Mouse (Mus musculus) heart, postnatal 25 days (tissue): ENCODE results near the gene Uts2r. TPM values are rescaled to one million over a fixed set of nuclear protein-coding genes. Genes with fewer than 3 reads are reported as not detected.

Experiments used
- DNase-seq: peaks from one replicate; pipeline ENCODE4 v3.0.0; 2022; ENCODE audit warnings: low spot score
- intact Hi-C: fragments of 180-260 bp; cut with DNase I; formaldehyde crosslinking; loops from one replicate; pipeline ENCODE4 v1.15.1; 2025
- total RNA-seq, 2 experiments: library from RNA; stranded (reverse); gene quantifications; 2 replicates each; pipeline ENCODE4 v1.2.3; 2021

The Uts2r gene
- total RNA-seq, 2 experiments from 2014 or later: 0.34 to 0.81 TPM

DNA sequence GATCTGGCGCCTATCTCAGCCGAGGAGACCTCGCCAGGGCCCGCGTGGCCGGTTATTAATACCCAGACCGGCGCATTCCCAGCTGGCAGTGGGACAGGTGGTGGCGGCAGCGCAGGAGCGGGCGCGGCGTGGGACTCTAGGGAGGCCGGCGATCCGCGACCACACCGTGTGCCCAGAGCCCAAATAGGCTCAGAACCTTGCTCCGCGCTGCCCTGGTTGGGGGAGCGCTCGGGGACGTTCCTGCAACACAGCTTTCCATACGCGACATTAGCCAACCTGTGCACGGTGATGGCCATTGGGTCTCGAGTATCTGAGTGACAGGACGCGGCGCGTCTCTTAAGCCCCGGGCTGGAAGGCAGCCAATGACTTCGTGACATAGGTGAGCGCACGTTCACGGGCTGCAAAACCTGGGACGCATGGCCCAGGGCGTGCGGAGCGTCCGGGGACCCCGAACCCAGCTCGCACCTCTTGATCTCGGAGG is 3.6 kb upstream of the Uts2r start:
- intact Hi-C loops: no loop called here
- DNase-seq: no peak

DNA sequence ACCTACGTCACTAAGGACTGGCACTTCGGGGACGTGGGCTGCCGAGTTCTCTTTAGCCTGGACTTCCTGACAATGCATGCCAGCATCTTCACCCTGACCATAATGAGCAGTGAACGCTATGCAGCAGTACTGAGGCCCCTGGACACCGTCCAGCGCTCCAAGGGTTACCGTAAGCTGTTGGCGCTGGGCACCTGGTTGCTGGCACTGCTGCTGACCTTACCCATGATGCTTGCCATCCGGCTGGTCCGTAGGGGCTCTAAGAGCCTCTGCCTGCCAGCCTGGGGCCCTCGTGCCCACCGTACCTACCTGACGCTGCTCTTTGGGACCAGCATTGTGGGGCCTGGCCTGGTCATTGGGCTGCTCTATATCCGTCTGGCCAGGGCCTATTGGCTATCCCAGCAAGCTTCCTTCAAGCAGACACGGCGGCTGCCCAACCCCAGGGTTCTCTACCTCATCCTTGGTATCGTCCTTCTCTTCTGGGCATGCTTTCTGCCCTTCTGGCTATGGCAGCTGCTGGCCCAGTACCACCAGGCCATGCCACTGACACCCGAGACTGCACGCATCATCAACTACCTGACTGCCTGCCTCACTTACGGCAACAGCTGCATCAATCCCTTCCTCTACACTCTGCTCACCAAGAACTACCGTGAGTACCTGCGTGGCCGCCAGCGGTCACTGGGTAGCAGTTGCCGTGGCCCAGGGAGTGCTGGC is 720 bp downstream of the Uts2r start:
- no peak for DNase-seq
- intact Hi-C loops: no loop called here

DNA sequence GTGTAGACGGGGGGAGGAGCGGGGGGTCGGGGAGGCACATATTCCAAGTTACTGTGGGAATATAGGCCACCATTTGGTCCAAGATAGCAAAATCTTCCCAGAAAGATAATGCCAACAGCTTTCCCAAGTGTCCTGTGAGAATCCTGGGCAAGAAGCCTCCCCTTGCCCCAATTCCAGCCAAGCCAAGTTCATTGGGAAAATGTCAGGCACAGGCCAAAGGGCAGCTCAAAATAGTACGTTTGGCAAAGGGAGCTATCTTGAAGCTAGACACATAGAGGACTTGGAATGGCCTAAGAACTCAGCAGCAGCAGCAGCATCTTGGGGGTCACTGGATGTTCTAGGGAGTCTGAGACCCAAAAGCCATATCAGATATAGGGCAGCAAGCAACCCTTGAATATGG is 3.7 kb downstream of the Uts2r start:
- intact Hi-C loops: no loop called here

DNA sequence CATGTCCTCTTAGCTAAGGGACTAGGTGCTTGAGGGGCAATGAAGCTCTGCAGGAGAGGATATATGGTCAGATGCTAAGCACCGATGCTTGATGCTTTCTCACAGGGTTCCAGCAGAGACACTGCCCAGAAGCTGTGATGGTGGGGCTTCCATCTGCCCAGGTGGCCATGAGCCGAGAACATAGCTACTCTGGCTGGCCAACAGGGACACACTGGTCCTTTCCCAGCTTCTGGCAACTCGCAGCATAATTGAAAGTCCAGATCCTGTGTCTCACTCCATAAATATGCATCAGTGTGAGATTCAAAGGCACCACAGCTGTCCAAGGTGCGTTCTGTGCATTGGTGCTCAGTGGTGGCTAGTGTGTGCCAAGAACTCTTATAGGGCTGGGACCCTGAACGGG is 13.1 kb downstream of the Uts2r start:
- DNase-seq: no peak
- intact Hi-C loops: loop anchor here (10.0 kb wide), 1 partner anchor 122 kb away; no protein-coding TSS in a partner anchor

More for the DNA sequence above, 3.7 kb downstream of the Uts2r start:
- DNase-seq: no peak

DNA sequence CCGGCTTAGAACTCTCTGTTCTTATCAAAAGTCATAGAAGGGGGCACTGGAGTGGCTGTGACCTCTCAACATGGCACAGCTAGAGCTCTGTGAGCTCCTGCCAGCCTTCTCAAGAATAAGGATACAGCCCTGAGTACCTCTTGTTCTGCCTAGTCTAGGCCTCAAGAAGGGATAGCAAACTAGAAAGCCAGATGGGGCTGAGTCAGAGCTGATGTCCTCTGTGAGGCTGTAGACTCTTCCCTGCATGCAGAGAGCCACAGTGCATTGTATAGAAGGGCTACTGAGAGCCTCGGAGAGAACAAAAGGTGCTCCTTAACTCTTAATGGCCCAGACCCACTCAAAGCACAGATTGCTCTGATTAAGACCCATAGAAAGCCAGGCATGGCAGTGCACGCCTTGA is 14.2 kb downstream of the Uts2r start:
- intact Hi-C loops: loop anchor here (10.0 kb wide), 1 partner anchor 121 kb away; no protein-coding TSS in a partner anchor

DNA sequence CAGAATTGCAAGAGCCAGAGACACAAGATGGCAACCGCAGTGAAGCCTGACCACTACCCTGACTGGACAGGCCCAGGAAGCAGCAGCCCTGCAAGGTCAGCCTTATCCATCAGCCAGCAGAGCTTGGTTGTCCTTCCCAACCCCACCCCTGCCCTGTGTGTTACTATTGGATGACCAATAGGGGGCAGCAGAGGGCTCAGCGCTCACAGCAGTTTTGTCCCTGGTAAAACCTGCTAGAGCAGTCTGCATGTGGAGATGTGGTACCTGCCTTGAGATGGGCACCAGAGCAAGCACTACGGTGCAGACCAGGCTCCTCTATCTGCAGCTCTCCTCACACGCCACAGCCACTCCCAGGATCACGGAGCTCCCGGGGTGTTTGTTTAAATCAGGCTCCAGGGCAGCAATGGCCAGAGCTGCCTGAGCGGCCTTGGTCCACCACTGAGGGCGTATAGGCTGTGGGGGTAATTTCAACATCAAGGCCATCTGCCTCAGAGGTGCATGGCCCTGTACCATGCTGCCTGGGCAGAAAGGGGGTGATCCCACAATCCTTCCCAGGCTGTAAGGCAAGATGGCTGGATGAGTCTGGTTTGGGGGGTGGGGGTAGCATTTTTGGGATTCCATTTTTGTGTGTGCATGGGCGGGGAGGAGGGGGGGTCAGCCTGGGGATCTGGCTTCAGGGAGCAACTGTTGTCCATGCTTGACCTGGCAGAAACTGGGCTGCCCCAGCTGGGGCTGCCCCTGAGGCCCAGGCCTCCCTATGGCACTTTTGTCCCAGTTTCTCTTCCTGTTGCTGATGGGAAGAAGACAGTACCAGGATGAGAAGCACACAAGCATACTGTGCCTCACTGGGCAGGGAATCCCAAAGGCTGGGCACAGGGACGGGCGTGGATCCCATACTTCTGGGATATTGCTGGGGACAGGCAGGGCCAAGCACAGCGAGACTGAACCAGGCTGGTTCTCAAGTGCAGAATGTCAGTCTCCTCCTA is 16.5 kb downstream of the Uts2r start:
- intact Hi-C loops: loop anchor here (10.0 kb wide), 1 partner anchor 118 kb away; no protein-coding TSS in a partner anchor
- no peak for DNase-seq

More for the DNA sequence above, 14.2 kb downstream of the Uts2r start:
- no peak for DNase-seq

DNA sequence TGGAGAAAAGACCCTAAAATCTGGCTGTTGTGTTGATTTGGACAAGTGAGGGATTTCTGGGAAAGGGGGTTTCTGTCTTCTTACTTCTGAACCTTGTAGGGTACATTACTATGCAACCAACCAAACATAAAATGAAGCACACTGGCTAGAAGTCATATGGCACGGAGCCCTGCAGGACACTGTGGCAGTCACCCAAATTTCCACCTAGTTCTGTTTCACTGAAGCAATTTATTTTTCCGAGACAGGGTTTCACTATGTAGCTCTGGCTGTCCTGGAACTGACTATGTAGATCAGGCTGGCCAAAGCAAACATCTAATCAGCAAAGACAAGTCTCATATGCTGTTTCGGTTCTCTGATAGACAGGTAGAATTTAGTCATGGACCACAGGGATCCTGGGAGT is 29.6 kb downstream of the Uts2r start:
- DNase-seq: peak; percentile 10
- intact Hi-C loops: no loop called here

DNA sequence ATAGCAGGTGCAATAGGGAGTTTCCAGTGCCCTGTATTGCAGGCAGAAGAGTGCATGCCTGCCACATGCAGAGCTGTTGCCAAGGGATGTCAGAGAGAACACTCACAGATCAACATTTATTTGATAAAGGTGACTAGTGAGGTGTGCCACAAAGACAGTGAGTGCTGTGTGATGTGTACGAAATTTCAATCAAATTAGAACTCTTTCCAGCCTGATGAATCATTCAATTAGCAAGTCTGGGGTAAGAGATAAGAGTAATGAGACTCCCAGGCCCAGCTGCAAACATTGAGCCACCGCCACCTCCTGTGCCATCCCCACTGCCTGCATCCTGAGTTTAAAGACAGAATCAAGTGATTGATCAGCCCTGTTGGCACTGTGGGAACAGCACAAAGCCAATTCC is 32.7 kb downstream of the Uts2r start:
- intact Hi-C loops: no loop called here
- no peak for DNase-seq

DNA sequence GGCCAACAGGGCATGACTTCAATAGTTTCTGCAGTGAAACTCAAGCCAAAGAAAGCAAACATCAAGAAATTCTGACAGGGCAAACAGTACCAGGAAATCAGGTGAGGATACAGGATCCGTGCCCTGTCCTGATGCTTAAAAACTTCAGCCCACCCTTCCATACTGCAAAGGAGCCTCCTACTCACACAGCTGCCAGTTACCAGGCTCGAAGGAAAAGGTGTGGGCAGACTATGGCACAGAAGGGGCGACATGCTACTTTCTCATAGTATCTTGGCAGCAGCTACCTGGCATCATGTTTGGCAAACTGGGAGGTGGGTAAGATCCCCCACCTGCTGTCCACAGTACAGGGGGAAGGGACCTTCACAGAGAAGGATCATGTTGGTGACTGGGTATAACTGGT is 33.3 kb downstream of the Uts2r start:
- intact Hi-C loops: no loop called here

DNA sequence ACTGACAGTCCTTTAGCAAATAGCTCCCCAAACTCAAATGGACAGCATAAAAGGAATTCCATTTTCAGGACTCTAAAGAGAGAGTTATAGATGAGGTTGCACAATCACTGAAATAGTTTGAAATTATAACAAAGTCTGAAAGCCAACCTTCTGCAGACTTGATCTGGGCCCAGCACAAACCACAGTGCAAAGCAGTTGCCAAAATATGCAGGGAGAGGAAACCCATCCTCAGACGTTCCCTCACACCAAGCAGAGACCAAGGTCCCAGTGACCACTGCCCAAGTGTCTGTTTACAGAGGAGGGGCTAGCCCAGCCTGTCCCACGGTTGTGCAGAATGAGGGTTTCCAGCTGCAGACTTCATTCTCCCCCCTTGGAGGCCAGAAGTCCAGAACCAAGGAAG is 38.6 kb downstream of the Uts2r start:
- DNase-seq: no peak
- intact Hi-C loops: no loop called here

More for the DNA sequence above, 33.3 kb downstream of the Uts2r start:
- DNase-seq: no peak

DNA sequence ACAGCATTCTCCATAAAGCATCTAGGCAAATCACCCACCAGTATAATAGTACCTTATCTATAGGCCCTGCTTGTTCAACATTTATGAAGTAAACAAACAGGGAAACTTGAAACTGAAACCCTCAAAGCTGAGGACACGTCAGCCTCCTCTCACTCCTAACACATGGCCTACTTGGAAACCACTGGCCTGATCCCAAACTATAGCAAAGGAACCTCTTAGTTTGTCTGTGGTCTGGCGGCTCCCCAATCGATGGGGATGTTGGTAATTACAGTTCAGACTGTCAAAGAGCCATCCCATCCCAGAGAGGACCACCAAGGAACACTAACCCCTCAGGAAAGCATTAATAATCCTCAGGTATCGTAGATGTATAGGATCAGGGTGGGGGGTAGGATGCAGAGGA is 39.8 kb downstream of the Uts2r start:
- DNase-seq: no peak
- intact Hi-C loops: loop anchor here (5.0 kb wide), 2 partner anchors 138 to 183 kb away; partner anchors contain the start of gene Sectm1b

DNA sequence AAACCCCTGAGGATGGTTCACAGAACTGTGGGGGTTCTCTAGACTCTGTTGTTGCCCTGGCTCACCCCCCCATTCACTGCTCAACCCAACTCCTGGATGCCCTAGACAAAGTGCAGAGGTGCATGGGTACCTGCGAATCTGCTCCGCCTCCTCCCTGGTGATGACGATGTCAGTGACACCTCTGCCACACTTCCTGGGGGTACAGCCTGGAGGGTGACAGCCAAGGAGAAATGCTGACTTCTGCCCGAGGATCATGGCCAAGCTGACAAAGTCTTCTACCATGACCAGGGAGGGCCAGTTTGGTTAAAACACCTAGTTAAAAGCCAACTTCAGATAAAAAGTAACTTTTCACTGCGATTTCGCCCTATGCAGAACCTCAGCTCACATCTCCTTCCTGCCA is 40.7 kb downstream of the Uts2r start:
- intact Hi-C loops: loop anchor here (5.0 kb wide), 2 partner anchors 138 to 183 kb away; partner anchors contain the start of gene Sectm1b
- DNase-seq: no peak

DNA sequence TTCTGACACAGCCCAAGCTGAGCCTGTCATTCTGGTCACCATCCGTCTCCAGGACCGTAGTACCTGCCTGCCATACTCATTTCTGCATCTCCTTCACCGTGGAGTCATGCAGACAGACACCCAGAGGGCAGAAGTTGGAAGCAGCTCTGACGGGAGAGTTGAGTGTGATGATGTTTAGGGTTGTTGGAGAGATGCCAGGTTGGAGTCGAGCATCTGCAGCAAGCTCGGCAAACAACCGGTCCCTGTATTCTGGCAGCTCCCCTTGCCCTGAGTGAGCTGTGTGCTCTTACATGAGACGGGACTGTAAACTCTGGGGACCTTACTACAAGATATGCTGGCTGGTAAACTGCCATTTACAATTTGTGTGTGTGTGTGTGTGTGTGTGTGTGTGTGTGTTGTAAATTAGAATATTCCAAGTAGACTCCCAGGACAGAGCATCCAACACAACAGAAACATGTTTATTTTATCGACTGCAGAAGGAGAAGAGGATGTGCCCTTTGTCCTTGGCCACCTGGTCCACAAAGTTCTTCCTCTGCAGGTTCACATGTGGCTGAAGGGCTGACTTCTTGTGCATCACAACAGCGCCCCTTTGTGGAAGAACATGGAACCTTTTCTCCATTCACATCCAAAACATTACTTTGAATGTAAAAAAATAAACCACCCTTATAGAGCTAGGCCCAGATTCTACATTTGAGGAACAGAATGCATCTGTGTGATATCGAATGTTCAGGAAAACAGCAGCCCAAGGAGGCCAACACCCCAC is 41.5 kb downstream of the Uts2r start:
- no peak for DNase-seq
- intact Hi-C loops: loop anchor here (5.0 kb wide), 2 partner anchors 139 to 184 kb away; partner anchors contain the start of gene Sectm1b

DNA sequence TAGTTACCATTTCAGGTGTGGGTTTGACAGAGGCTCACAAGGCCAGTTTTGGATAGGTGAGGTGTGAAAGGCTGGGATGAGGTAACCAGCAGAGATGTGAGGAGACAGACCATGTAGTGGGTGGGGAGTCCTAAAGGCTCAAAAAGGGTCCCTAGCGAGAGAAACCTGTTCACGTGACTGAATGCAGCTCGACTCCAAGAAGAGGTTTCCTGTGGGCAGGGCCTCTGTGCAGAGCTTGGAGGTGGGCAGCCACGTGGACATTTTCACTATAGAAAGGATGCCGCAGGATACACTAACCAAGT is 43.7 kb downstream of the Uts2r start:
- DNase-seq: no peak
- intact Hi-C loops: loop anchor here (2.0 to 5.0 kb wide), 3 partner anchors 25 to 187 kb away; partner anchors contain the start of genes Cybc1 and Sectm1b

DNA sequence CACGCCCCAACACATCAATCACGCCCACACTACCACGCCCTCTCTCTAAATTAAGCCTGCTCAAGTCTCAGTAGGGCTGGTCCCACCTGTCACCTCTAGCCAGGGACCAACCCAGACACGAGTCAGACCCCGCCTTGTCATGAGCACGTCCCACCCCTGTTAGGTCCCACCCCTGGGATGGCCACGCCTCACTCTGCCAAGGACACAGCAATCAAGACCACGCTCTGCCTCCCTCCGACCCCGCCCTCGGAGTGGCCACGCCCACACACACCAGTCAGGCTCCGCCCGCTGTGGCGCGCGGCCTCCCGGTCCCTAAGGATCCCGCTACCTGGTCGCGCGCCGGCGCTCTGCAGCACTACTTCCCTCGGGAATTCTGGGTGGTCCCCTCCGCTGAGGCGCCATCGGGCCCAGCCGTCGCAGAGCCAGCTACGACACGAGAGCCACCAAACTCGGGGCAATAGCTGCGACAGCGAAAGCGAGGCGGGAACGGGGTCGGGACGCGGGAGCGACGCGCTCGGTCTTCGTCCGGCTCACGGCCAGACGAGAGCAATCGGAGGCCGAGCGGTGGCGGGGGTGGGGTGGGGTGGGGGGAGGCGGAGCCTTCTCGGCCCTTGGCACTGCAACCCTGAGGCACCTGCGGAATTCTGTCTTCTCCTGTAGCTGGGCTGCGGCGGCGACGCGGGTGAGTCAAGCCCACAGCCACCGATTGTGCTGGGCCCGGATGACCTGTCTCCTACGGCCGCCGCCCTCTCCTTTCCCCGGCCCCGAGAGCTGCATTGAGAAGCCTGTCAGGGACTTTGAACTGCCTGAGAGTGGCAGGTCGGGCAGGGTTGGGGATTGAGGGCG is 44.3 kb downstream of the Uts2r start, which contains the start of the genes Hexdc and Ogfod3:
Gene Hexdc (plus strand): TSS at position 273 of the 846 bp plus-strand sequence.
Gene Ogfod3 (minus strand): TSS at position 551 of the 846 bp plus-strand sequence.
- DNase-seq: peak; percentile 82
- intact Hi-C loops: loop anchor here (2.0 to 5.0 kb wide), 3 partner anchors 24 to 187 kb away; partner anchors contain the start of genes Cybc1 and Sectm1b
